Mouse (Mus musculus): ENCODE measurements around the gene Nt5dc3. TPM values are rescaled to one million over a fixed set of nuclear protein-coding genes. Genes with fewer than 3 reads are reported as not detected.

Gene Nt5dc3
- polyA plus RNA-seq, 1 experiment from 2014 or later, result 1.7 TPM

DNA sequence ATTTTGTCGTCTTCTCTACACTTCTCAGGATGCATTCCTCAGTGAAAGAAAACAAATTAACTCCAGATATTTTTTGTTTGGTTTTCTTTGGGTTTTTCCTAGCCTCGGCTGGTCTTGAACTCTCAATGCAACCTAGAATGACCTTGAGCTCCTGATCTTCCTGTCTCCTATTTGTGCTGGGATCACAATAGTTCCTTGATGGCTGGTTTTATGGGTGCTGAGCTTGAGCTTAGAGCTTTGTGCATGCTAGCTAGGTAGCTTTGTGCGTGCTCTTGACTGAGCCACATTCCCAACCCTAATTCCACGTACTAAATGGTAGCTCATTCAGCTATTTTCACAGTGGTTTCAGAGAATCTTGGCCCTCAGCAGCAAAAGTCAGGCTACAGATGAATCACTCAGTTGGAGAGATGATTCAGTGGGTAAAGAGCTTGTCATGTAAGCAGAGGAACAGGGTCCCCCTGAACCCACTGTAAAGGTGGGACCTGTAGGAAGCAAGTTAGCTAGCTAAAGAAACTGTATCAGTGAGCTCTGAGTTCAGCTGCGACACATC is 5.4 kb downstream of the Nt5dc3 start:
- H3K9me3 ChIP-seq (ENCODE audit: control insufficient read depth, low read length), result no peaks in the 10 kb centered on the region
- H3K4me1 ChIP-seq (ENCODE audit: control insufficient read depth, insufficient read depth, low read length), result peaks cover 11% of the 10 kb centered on the region
- H3K4me2 ChIP-seq, result no peak overlapping the region
- peaks cover 9% of the 10 kb centered on the region for H3K27me3 ChIP-seq (ENCODE audit: control insufficient read depth, insufficient read depth, low read length)
- ATAC-seq (ENCODE audit: low FRiP score) (no peak), DNase-seq (ENCODE audit: low spot score, missing footprints) (no peak)
- no peak overlapping the region for H3K9ac ChIP-seq (ENCODE audit: low read length)
- no peak overlapping the region for H3K27ac ChIP-seq (ENCODE audit: low read depth, low read length)
- H3K36me3 ChIP-seq (ENCODE audit: control insufficient read depth, insufficient read depth, low read length), result no peaks in the 10 kb centered on the region
- no peak overlapping the region for H3K4me3 ChIP-seq (ENCODE audit: low read depth, low read length)
- 87% methylated on average over 5 of the region's 5 CpGs for WGBS

GRCm38 (mm10) chr10:86785396-86785795 is 6.6 kb downstream of the Nt5dc3 start:
- Histone ChIP-seq H3K27ac (ENCODE audit: low read depth, low read length) (no peak overlapping the region), H3K4me3 (ENCODE audit: low read depth, low read length) (no peak overlapping the region), H3K4me1 (ENCODE audit: control insufficient read depth, insufficient read depth, low read length) (peaks cover 8% of the 10 kb centered on the region), H3K9me3 (ENCODE audit: control insufficient read depth, low read length) (no peaks in the 10 kb centered on the region), H3K4me2 (no peak overlapping the region), H3K9ac (ENCODE audit: low read length) (no peak overlapping the region), H3K27me3 (ENCODE audit: control insufficient read depth, insufficient read depth, low read length) (peaks cover 3% of the 10 kb centered on the region; the same call in 1 of the 2 replicates), H3K36me3 (ENCODE audit: control insufficient read depth, insufficient read depth, low read length) (no peaks in the 10 kb centered on the region)
- 81% methylated on average over 2 of the region's 2 CpGs for WGBS
- no peak for DNase-seq (ENCODE audit: low spot score, missing footprints)
- ATAC-seq (ENCODE audit: low FRiP score), result no peak

GRCm38 (mm10) chr10:86786083-86786482 is 7.3 kb downstream of the Nt5dc3 start:
- Histone ChIP-seq H3K36me3 (ENCODE audit: control insufficient read depth, insufficient read depth, low read length) (no peaks in the 10 kb centered on the region), H3K27me3 (ENCODE audit: control insufficient read depth, insufficient read depth, low read length) (no peaks in the 10 kb centered on the region), H3K4me1 (ENCODE audit: control insufficient read depth, insufficient read depth, low read length) (peaks cover 8% of the 10 kb centered on the region), H3K4me3 (ENCODE audit: low read depth, low read length) (no peak overlapping the region), H3K9ac (ENCODE audit: low read length) (no peak overlapping the region), H3K9me3 (ENCODE audit: control insufficient read depth, low read length) (no peaks in the 10 kb centered on the region), H3K27ac (ENCODE audit: low read depth, low read length) (no peak overlapping the region), H3K4me2 (no peak overlapping the region)
- WGBS, result 92% methylated on average over 5 of the region's 5 CpGs
- DNase-seq (ENCODE audit: low spot score, missing footprints) (no peak), ATAC-seq (ENCODE audit: low FRiP score) (no peak)

GRCm38 (mm10) chr10:86788193-86788592 is 9.4 kb downstream of the Nt5dc3 start:
- Histone ChIP-seq H3K4me1 (ENCODE audit: control insufficient read depth, insufficient read depth, low read length) (no peaks in the 10 kb centered on the region), H3K36me3 (ENCODE audit: control insufficient read depth, insufficient read depth, low read length) (no peaks in the 10 kb centered on the region), H3K9ac (ENCODE audit: low read length) (no peak overlapping the region), H3K4me3 (ENCODE audit: low read depth, low read length) (no peak overlapping the region), H3K4me2 (no peak overlapping the region), H3K9me3 (ENCODE audit: control insufficient read depth, low read length) (no peaks in the 10 kb centered on the region), H3K27me3 (ENCODE audit: control insufficient read depth, insufficient read depth, low read length) (no peaks in the 10 kb centered on the region), H3K27ac (ENCODE audit: low read depth, low read length) (no peak overlapping the region)
- 76% methylated on average over 5 of the region's 5 CpGs for WGBS
- ATAC-seq (ENCODE audit: low FRiP score), result no peak
- DNase-seq (ENCODE audit: low spot score, missing footprints), result no peak

- 85% methylated on average over 7 of the region's 7 CpGs for WGBS
- DNase-seq (ENCODE audit: low spot score, missing footprints), result peak; percentile 19
Observed at GRCm38 (mm10) chr10:86789146-86789672, 10.4 kb downstream of the Nt5dc3 start.

DNA sequence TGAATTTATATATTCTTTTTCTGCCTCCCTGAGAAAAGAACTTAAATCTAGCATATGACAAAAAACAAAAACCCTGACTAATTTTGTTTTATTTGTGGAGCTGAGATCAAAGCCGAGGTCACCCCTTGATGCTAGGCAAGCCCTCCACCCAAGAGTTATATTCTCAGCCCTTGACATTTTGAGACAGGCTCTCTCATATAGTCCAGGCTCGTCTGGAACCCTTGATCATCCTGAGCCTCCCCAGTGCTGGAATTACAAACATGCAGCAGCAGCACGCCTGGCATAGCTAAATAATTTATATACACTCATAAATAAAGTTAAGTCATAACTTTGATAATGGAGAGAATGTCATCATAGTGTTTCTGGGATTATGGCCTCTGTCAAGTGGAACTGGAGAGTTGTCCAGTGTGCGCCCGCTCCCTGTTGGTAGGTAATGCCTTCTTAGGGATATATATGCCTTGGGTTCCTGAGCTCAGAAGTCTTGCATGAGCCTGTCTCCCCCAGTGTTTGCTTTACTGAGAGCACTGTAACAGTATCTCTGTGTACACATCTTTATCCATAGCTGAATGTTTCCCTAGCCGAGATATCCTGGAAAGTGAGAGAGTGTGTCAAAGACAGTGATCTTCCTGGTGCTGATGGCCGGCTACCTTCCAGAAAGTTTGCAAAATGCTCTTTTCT is 12.8 kb downstream of the Nt5dc3 start:
- ATAC-seq (ENCODE audit: low FRiP score) (no peak), DNase-seq (ENCODE audit: low spot score, missing footprints) (no peak)
- no peaks in the 10 kb centered on the region for H3K36me3 ChIP-seq (ENCODE audit: control insufficient read depth, insufficient read depth, low read length)
- no peak overlapping the region for H3K4me3 ChIP-seq (ENCODE audit: low read depth, low read length)
- no peaks in the 10 kb centered on the region for H3K9me3 ChIP-seq (ENCODE audit: control insufficient read depth, low read length)
- no peaks in the 10 kb centered on the region for H3K27me3 ChIP-seq (ENCODE audit: control insufficient read depth, insufficient read depth, low read length)
- H3K4me1 ChIP-seq (ENCODE audit: control insufficient read depth, insufficient read depth, low read length), result no peaks in the 10 kb centered on the region
- H3K9ac ChIP-seq (ENCODE audit: low read length), result no peak overlapping the region
- no peak overlapping the region for H3K4me2 ChIP-seq
- 79% methylated on average over 7 of the region's 7 CpGs for WGBS
- H3K27ac ChIP-seq (ENCODE audit: low read depth, low read length), result no peak overlapping the region

More at GRCm38 (mm10) chr10:86789146-86789672, 10.4 kb downstream of the Nt5dc3 start:
- no peak overlapping the region for H3K9ac ChIP-seq (ENCODE audit: low read length)
- H3K27ac ChIP-seq (ENCODE audit: low read depth, low read length), result no peak overlapping the region
- H3K4me1 ChIP-seq (ENCODE audit: control insufficient read depth, insufficient read depth, low read length), result no peaks in the 10 kb centered on the region
- no peak overlapping the region for H3K4me2 ChIP-seq
- no peaks in the 10 kb centered on the region for H3K27me3 ChIP-seq (ENCODE audit: control insufficient read depth, insufficient read depth, low read length)
- H3K36me3 ChIP-seq (ENCODE audit: control insufficient read depth, insufficient read depth, low read length), result no peaks in the 10 kb centered on the region
- no peaks in the 10 kb centered on the region for H3K9me3 ChIP-seq (ENCODE audit: control insufficient read depth, low read length)
- H3K4me3 ChIP-seq (ENCODE audit: low read depth, low read length), result no peak overlapping the region
- ATAC-seq (ENCODE audit: low FRiP score), result no peak

DNA sequence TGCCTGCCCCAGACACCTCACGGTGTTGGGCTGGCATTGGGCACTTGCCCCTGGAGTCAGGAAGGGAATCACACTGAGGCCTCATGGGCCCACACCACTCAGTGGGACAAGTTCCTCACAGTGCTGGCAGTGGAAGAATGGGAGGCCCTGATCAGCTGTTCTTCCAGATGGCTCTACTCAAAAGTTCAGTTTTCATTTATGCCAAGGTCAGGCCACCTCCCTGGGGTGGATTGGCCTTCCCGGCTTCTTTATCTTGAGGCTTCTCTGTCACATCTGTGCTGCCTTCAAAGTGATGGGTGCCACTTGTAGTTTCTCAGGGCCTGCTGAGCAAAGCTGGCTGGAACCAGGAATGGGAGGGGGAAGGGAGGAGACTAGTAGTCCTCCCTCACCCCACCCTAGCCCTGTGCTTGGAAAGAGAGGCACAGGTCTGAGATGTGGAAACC is 14.7 kb downstream of the Nt5dc3 start:
- no peaks in the 10 kb centered on the region for H3K4me1 ChIP-seq (ENCODE audit: control insufficient read depth, insufficient read depth, low read length)
- no peak for ATAC-seq (ENCODE audit: low FRiP score)
- H3K36me3 ChIP-seq (ENCODE audit: control insufficient read depth, insufficient read depth, low read length), result no peaks in the 10 kb centered on the region

GRCm38 (mm10) chr10:86794196-86794595 is 15.4 kb downstream of the Nt5dc3 start:
- Histone ChIP-seq H3K4me3 (ENCODE audit: low read depth, low read length) (no peak overlapping the region), H3K27me3 (ENCODE audit: control insufficient read depth, insufficient read depth, low read length) (no peaks in the 10 kb centered on the region), H3K4me1 (ENCODE audit: control insufficient read depth, insufficient read depth, low read length) (no peaks in the 10 kb centered on the region), H3K9me3 (ENCODE audit: control insufficient read depth, low read length) (no peaks in the 10 kb centered on the region), H3K27ac (ENCODE audit: low read depth, low read length) (no peak overlapping the region), H3K9ac (ENCODE audit: low read length) (no peak overlapping the region), H3K36me3 (ENCODE audit: control insufficient read depth, insufficient read depth, low read length) (no peaks in the 10 kb centered on the region), H3K4me2 (no peak overlapping the region)
- 87% methylated on average over 4 of the region's 4 CpGs for WGBS
- ATAC-seq (ENCODE audit: low FRiP score) (no peak), DNase-seq (ENCODE audit: low spot score, missing footprints) (no peak)

More for the DNA sequence above, 14.7 kb downstream of the Nt5dc3 start:
- DNase-seq (ENCODE audit: low spot score, missing footprints), result no peak
- H3K9me3 ChIP-seq (ENCODE audit: control insufficient read depth, low read length), result no peaks in the 10 kb centered on the region
- H3K4me3 ChIP-seq (ENCODE audit: low read depth, low read length), result no peak overlapping the region
- 82% methylated on average over 2 of the region's 2 CpGs for WGBS
- no peaks in the 10 kb centered on the region for H3K27me3 ChIP-seq (ENCODE audit: control insufficient read depth, insufficient read depth, low read length)
- H3K9ac ChIP-seq (ENCODE audit: low read length), result no peak overlapping the region
- H3K27ac ChIP-seq (ENCODE audit: low read depth, low read length), result no peak overlapping the region
- H3K4me2 ChIP-seq, result no peak overlapping the region

- no peaks in the 10 kb centered on the region for H3K4me1 ChIP-seq (ENCODE audit: control insufficient read depth, insufficient read depth, low read length)
- H3K36me3 ChIP-seq (ENCODE audit: control insufficient read depth, insufficient read depth, low read length), result no peaks in the 10 kb centered on the region
- H3K4me2 ChIP-seq, result no peak overlapping the region
- no peak overlapping the region for H3K4me3 ChIP-seq (ENCODE audit: low read depth, low read length)
- H3K9ac ChIP-seq (ENCODE audit: low read length), result no peak overlapping the region
- H3K9me3 ChIP-seq (ENCODE audit: control insufficient read depth, low read length), result no peaks in the 10 kb centered on the region
- WGBS, result 89% methylated on average over 9 of the region's 9 CpGs
- H3K27ac ChIP-seq (ENCODE audit: low read depth, low read length), result no peak overlapping the region
- no peak for ATAC-seq (ENCODE audit: low FRiP score)
- no peaks in the 10 kb centered on the region for H3K27me3 ChIP-seq (ENCODE audit: control insufficient read depth, insufficient read depth, low read length)
- no peak for DNase-seq (ENCODE audit: low spot score, missing footprints)
Observed at GRCm38 (mm10) chr10:86794794-86795535, 16.2 kb downstream of the Nt5dc3 start.

Measured in midbrain, embryonic 11.5 days (tissue).